Mouse (Mus musculus) left cerebral cortex, postnatal 10 days (tissue): Measurements from ENCODE around the gene Vti1a. TPM values are rescaled to one million over a fixed set of nuclear protein-coding genes. Genes with fewer than 3 reads are reported as not detected.
A peak's percentile ranks its signal among the peaks of the same experiment; 100 is the strongest.

ENCODE experiments used
- DNase-seq, 2 experiments: peaks; one replicate each; pipeline ENCODE4 v3.0.0; 2021 to 2022; ENCODE audit warnings: low spot score in 2 of 2, mixed read lengths in 1 of 2; ENCODE audit errors: extremely low spot score in 1 of 2
- intact Hi-C: fragments of 180-260 bp; cut with DNase I; formaldehyde crosslinking; loops from one replicate; pipeline ENCODE4 v1.15.1; 2025
- total RNA-seq, 2 experiments: library from RNA; stranded (reverse); gene quantifications; 2 replicates each; pipeline ENCODE4 v1.2.3; 2021

Gene Vti1a
- total RNA-seq, 2 experiments from 2014 or later: 58.0 to 61.1 TPM

DNA sequence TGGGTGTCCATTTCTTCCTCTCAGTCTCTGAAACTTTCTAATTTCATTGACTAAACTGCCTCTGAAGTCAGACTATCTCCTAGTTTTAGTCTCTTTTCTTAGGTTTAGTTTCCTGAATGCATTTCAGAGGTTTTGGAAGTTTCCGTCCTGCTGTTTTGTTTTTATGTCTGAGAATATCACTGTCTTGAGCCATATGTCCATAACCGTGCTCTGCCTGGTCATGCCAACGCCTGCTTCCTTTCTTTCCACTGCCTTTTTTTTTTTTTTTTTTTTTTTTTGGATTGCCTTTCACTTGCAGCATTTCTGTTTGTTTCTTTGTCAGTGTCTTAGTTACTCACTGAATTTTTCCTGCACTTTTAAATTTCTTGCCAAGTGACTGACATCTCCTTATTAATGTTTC lies 15.6 kb upstream of the Vti1a start:
- DNase-seq: no peak
- intact Hi-C loops: no loop called here

DNA sequence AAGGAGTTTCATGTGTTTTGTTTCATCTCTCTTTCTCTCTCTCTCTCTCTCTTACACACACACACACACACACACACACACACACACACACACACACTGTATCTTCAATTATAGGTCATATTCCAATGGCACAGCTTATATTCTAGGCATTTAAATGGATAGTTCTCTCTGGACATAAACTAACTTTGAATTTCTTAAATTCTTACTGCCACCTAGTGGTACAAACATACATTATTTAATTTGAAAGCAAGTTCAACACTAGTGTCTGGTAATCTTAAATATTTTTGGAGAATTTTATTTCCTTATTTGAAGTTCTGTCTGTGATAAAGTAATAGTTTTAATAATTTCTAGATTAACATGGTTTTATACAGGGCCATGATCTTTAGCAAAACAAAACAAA lies 11.1 kb upstream of the Vti1a start:
- no peak for DNase-seq
- intact Hi-C loops: loop anchor here (2.0 kb wide), 1 partner anchor 86 kb away; no protein-coding TSS in a partner anchor

DNA sequence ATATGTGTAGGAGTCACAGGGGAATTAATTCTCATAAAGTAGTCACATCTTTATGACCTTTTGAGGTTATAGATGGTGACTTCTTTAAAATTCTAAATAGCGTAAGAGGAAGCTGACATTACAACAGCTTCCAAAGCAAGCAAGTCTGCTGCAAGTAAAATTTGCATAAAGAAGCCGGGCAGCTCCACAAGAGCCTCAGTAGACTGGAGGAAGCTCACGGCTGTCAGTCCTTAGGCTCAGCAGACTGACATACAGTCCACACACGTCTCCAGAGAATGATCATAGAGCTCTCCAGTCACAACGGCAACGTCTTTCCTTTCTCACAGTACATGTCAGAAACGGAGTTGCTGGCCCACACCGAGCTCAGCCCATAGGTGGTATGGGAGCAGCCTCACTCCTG lies 4.2 kb upstream of the Vti1a start:
- intact Hi-C loops: no loop called here
- DNase-seq: no peak

DNA sequence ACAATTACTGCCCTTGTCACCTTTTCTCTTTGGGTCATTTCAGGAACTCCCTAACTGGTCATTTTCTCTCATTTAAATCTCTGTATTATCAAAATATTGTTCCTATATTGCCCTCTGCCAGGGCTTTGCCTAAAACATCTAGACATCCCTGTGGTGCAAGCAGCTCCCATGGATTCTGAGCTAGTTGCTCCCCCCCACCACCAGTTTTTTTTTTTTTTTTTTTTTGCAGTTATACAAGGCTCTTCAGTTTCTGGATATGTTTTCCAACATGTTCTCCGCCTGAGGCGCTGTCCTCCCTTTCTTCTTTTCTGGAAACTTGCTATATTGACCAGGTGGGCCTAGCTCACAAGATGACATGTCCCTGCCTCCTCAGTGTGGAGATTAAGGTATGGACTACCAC lies 2.4 kb upstream of the Vti1a start:
- intact Hi-C loops: no loop called here
- no peak for DNase-seq

DNA sequence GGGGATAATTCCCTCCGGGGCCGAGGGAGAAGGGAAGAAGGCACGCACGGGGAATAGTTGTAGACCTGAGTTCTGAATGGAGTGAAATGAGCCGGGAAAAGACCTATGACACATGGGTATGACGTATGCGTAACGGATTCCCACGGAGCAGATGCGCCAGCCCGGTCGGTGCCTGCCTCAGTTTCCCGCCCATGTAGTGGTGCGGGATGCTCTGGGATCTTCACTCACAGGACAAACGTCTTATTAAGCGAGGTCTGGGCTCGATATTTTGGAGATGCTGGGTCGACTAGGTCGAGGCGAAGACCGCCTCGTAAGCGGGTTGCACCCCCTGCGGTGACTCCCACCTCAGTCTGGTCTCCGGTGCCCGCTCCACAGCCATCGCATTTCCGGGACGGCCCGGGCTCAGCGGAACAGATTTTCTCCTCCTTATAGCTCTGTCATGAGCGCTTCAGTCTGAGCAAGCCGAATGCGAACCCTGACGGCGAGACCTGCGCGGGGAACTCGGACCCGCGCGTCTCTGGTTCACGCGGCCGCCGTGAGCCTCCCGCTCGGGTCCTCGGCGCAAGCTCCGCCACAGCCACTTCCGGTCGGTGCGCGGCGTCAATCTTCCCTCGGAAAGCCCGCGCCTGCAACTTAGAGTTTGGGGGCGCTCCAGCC lies 515 bp upstream of the Vti1a start, which contains the start of gene Zdhhc6:
TSS of gene Zdhhc6 (minus strand) at position 581 of the 657 bp plus-strand sequence.
- peak; percentile 80 to 91 for DNase-seq
- intact Hi-C loops: no loop called here

DNA sequence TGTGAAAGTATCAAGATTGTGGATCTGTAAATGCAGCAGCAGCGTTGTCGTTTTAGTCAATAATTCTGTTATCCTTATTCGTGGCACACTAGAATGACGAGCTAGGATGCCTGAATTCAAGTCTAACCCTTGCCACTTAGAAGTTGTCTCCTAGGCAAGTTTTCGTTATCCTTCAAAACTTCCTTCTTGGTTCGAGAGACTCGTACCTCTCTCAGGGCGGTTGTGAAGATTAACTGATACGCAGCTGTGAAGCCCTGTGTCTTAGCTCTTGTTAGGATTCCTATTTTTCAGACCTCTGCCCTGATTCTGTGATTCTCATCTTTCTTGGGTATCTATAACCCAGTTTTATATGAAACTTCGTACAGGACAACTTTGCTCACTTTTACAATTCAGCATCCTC lies 806 bp downstream of the Vti1a start:
- no peak for DNase-seq
- intact Hi-C loops: no loop called here

DNA sequence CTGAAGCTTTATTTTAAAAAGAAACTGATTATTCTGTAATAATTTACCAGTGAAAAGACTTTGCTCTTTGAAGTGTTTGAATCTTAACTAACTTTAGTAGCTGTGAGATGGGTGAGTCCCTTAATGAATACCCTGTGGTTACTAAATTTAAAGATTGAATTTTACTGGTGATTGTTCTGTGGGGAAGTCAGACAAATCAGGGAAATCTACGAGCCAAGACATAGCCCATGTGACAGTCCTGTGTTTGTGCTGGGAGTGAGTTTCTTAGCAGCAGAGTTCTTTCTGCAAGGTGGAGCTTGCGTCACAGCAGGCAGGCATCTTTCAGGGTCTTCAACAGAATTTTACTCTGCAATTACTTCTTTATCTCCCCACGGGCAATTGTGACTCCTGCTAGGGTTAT lies 2.9 kb downstream of the Vti1a start:
- intact Hi-C loops: no loop called here
- no peak for DNase-seq

DNA sequence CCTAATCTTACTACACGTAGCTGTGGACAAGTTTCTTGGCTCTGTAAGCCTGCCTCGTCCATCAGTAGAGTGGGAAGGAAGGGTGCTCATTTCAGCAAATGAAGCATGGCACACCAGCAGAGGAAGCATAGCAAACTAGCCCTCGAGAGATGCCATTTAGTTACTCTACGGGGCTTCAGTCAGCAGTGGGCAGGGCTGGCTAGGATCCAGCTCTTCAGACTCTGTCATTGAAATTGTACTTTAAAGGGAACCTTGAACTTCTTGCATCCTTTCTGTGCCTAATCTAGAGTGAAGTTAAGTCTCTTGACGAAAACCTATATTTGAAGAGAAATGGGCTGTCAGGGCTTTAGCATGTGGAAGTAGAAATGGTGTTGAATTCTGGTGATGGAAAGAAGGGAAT lies 3.4 kb downstream of the Vti1a start:
- intact Hi-C loops: no loop called here
- no peak for DNase-seq

DNA sequence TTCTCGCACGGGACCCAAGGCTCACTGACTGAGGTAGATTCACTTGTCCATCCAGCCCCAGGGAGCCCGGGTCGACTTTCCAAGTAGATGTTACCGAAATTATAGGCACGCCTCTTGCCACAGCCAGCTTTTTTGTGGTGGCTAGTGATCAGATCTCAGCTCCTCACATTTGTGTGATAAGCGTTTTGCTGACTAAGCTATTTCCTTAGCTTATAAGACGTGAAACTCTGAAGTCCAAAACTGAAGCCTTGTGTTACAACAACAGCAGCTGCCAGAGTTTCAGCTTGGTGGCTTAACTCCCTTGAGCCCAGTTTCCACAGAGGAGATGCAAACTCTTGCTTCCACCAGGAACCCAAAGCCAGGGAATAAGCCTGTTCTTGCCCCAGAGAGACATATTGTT lies 6.5 kb downstream of the Vti1a start:
- DNase-seq: no peak
- intact Hi-C loops: no loop called here

DNA sequence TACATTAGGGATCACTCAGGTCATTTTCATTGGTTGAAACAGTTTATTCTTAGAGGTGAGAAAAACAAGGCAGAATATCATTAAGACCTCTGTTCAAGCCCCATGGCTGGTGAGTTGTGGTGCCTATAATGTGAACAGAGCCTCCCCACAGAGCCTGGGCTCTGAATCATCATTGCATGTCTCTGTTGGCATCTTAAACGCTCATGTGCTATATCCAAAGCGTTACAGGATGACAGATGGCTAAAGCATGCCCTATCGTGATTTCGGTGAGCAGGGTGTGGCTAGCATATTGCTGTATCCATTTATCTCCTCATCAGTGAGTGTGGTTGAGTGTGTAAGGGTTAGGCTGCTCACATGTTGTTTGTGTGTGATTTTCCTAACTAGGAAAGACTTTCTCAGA lies 11.4 kb downstream of the Vti1a start:
- intact Hi-C loops: no loop called here
- no peak for DNase-seq

DNA sequence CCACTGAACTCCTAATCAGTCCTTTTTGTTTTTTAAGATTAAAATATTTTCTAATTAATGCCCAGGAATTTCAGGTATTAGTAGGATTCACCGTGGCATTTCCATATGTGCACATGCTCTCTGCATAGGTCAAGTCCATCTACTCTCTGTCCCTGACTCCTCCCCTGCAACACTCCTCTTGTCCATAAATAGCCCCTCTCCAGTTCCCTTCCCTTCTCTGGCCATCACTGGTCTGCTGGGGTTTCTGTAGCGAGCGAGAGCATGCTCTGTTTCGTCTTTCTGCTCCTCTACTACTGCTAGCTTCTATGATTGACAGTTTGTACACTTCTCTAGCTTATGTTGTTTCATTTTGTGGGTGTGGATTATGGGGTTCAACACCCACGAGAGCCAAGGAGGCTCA lies 15.7 kb downstream of the Vti1a start:
- intact Hi-C loops: loop anchor here (10.0 kb wide), 1 partner anchor 563 kb away; no protein-coding TSS in a partner anchor
- DNase-seq: no peak

DNA sequence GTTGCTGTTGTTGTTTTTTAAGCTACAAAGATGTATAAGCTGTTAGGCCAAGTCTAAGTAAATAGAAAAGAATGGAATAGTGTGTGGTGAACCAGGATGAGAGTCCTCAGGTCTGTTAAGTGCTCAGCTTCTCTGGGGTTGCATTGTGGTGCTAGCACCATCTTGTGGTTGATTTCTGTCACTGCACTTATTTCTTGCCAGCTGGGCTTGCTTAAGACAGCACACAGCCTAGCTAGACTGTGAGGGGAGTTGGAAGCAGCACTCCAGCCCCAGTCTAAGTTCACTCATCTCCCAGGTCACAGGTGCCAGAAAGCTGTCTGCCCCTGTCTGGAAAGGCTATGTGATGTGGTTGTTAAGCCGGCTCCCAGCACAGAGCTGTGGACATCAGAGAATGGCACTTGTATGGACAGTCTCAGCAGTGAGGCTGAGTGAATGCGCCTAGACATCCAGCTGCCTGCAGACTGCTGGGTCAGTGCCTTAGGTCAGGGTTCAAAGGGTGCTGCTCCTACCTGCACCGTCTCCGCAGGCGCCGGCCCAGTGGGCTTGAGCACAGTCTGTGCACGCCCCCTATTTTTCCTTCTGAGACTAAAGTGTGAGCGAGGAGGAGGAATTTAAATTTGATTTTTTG lies 16.7 kb downstream of the Vti1a start:
- DNase-seq: peak; percentile 47 to 62
- intact Hi-C loops: loop anchor here (10.0 kb wide), 1 partner anchor 562 kb away; no protein-coding TSS in a partner anchor

DNA sequence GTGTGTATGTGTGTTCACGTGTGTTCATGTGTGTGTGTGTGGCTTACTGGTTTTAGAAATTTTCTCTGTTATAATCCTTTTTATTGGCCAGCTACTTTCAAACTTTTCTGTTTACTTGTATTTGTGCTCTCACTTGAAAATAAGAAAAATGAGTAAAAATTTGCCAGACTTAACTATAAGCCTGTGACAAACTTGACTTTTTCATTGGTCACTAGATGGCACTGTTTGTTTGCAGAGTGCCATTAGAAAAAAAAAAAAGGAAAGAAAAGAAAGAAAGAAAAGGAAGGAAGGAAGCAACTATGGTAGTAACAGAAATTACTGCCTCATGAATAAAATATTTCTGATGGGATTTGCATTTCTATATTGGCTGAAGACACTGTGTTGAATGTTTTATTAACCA lies 19.8 kb downstream of the Vti1a start:
- DNase-seq: peak in 1 of 2 experiments; percentile 44
- intact Hi-C loops: loop anchor here (5.0 to 10.0 kb wide), 3 partner anchors 559 to 921 kb away; no protein-coding TSS in a partner anchor

DNA sequence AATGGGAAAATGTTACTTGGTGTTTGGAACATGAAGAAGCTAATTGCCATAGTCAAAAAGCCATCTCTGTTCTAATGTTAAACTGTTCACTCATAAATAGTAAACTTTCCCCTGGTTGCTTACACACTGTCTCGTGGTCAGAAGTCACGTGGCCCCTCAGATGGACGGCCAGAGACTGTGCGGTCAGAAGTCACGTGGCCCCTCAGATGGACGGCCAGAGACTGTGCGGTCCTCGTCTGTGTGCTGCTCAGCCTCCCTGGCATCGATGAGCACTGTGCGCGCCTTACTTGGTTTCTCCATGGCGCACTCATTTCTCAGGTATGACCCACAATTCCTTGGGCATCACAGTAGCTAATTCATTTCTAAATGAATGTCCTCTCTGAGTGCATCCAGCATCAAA lies 20.3 kb downstream of the Vti1a start:
- intact Hi-C loops: loop anchor here (5.0 to 10.0 kb wide), 3 partner anchors 558 to 921 kb away; no protein-coding TSS in a partner anchor
- DNase-seq: no peak

DNA sequence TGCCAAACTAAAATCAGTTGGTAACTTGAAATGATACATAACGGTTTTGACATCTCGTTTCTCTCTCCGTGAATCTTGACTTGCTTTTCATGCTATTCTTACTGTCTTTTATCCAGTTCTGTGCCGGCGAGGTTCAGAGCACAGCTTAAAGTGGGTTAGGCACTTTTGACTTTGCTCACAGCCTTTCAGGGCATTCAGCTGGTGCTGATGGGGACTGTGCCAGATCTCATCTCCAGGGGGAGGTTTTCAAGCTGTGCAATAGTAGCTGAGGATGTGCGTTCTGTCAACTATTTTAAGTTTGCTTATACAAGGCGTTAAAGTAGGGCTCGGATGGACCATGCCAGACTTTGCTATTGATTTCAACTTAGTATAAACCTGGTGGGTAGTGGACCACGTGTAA lies 21.0 kb downstream of the Vti1a start:
- intact Hi-C loops: loop anchor here (5.0 to 10.0 kb wide), 3 partner anchors 558 to 920 kb away; no protein-coding TSS in a partner anchor
- DNase-seq: no peak

DNA sequence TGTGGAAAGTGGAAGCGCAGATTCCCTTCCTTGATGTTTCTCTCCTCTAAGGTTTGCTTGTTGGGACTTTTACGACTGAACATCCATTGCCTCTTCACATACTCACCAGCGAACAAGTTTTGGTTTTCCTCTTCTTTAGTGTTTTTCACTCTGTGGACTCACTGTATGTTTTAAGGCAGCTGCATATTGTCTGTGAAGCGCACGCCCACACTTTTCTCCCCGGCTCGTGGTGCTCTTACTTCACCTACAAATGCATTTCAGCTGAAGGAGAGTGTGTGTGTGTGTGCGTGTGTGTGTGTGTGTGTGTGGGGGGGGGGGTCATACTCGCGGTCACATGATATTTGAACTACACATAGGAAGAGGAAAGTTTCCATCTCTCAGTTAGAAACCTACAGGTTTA lies 21.6 kb downstream of the Vti1a start:
- no peak for DNase-seq
- intact Hi-C loops: loop anchor here (5.0 to 10.0 kb wide), 3 partner anchors 557 to 920 kb away; no protein-coding TSS in a partner anchor

DNA sequence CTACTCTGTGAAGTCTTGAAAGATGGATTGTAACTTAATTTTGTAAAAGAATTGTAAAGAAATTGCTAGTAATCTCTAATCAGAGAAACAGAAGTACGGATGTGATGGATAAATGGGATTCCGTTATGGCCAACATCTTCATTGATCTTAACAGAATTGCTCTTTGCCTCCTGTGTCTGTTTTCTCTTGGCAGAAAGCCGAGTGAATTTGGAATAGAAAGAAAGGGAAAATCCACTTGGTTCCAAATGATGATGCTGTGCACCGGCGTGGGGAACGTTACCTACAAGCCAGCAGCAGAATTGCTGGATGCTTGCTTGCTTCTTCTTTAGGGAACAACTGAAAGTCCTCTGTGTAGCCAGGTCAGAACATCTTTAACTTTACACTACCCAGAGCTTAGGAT lies 24.4 kb downstream of the Vti1a start:
- intact Hi-C loops: loop anchor here (10.0 kb wide), 1 partner anchor 404 kb away; the partner anchor contains the start of gene Tcf7l2

DNA sequence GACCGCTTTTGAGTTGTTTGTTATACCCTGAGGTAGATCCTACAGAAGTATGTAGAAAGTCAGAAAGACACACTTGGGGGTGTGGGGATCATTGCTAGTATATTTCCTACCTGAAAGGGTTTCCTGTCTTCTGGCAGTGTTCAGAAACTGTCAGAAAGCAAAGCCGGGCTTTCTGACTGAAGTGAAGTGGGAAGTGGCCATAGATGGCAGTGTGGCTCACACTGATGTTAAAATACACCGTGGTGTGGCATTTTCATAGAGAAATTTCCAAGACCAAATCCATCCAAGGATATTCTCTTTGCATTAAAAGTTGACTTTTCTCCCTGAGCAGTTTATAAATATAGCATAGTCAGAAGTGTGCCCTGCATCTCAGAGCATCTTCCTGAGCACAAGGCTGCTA lies 25.3 kb downstream of the Vti1a start:
- intact Hi-C loops: loop anchor here (10.0 kb wide), 1 partner anchor 403 kb away; the partner anchor contains the start of gene Tcf7l2
- DNase-seq: no peak

More for the DNA sequence above, 24.4 kb downstream of the Vti1a start:
- DNase-seq: no peak

DNA sequence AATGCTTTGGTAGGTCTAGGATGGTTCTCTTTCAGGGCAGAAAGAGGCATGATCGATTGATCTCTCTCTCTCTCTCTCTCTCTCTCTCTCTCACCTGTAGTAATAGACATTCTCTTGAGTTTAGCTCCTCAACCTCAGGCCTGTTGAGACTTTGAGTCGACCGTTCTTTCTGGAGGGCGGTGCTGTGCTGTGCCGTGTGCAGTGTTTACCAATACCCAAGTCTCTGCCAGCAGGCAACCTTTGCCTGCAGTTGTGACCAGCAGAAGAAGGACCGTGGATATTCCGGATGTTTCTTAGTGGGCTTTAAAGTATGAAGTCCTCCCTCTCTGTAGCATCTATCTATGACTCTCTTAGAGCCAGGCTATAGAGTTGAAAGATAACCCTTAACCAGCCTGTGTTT lies 26.3 kb downstream of the Vti1a start:
- intact Hi-C loops: loop anchor here (10.0 kb wide), 1 partner anchor 402 kb away; the partner anchor contains the start of gene Tcf7l2
- no peak for DNase-seq

DNA sequence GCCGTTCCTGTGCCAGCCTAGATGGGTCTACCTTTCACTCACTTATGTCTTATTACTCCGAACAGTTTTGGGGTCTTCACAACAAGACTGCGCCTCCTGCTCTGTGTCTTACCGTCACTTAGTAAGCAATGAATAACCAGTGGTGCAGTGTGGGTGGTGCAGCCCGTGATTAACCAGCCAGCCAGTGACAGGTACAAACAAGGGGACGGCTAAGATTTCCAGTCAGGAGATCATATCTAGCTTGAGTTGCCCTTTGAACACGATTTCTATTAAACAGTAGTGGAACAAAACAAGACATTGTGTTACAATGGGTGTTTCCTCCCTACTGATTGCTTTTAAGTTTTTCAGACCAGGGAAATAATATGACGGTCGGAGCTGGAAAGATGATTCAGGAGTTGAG lies 27.2 kb downstream of the Vti1a start:
- intact Hi-C loops: loop anchor here (10.0 kb wide), 1 partner anchor 402 kb away; the partner anchor contains the start of gene Tcf7l2
- no peak for DNase-seq
